Mouse (Mus musculus) midbrain, embryonic 12.5 days (tissue): ENCODE results near the gene Nxph4. TPM values are rescaled to one million over a fixed set of nuclear protein-coding genes. Genes with fewer than 3 reads are reported as not detected.

Experiments
- ATAC-seq: fragments of 200-750 bp; cut with Nextera tagmentation; 2 replicates; pipeline ENCODE4 v1.8.0; 2017; ENCODE audit warnings: low read depth, moderate TSS enrichment, moderate library complexity; ENCODE audit not compliant: low FRiP score
- H3K27ac ChIP-seq: fragments of 300-500 bp; sonication (generic); replicated peaks from 2 replicates; pipeline ENCODE4 v1.5.1; 2016; ENCODE audit warnings: mild to moderate bottlenecking
- H3K27me3 ChIP-seq: fragments of 300-500 bp; sonication (generic); 2 replicates; pipeline ENCODE4 v1.6.1; 2016; ENCODE audit warnings: mild to moderate bottlenecking
- H3K36me3 ChIP-seq: fragments of 300-500 bp; sonication (generic); 2 replicates; pipeline ENCODE4 v1.6.1; 2016
- H3K4me1 ChIP-seq: fragments of 300-500 bp; sonication (generic); 2 replicates; pipeline ENCODE4 v1.6.1; 2016
- H3K4me2 ChIP-seq: fragments of 300-500 bp; sonication (generic); replicated peaks from 2 replicates; pipeline ENCODE4 v1.6.1; 2016; ENCODE audit warnings: mild to moderate bottlenecking, moderate library complexity
- H3K4me3 ChIP-seq: fragments of 300-500 bp; sonication (generic); 2 replicates; pipeline ENCODE4 v1.5.1; 2016; ENCODE audit warnings: mild to moderate bottlenecking
- H3K9ac ChIP-seq: fragments of 300-500 bp; sonication (generic); replicated peaks from 2 replicates; pipeline ENCODE4 v1.6.1; 2016; ENCODE audit warnings: mild to moderate bottlenecking, moderate library complexity
- H3K9me3 ChIP-seq: fragments of 300-500 bp; sonication (generic); 2 replicates; pipeline ENCODE4 v1.6.1; 2016; ENCODE audit warnings: mild to moderate bottlenecking
- WGBS: fragments of 180-500 bp; shearing (Covaris S2); methylation state at CpG from one replicate; pipeline ENCODE4 v1.1.7; 2016; 5-methylcytosine and 5-hydroxymethylcytosine counted together
- polyA plus RNA-seq: library from polyadenylated mRNA; unstranded; fragments of >200 nt; fragmentation: Nextera tagmentation; extraction: Ambion mirVana; gene quantifications from 2 replicates; pipeline ENCODE4 v1.2.1, GENCODE M21; 2016

The Nxph4 gene
- polyA plus RNA-seq, 1 experiment from 2014 or later, result 55.9 TPM

DNA sequence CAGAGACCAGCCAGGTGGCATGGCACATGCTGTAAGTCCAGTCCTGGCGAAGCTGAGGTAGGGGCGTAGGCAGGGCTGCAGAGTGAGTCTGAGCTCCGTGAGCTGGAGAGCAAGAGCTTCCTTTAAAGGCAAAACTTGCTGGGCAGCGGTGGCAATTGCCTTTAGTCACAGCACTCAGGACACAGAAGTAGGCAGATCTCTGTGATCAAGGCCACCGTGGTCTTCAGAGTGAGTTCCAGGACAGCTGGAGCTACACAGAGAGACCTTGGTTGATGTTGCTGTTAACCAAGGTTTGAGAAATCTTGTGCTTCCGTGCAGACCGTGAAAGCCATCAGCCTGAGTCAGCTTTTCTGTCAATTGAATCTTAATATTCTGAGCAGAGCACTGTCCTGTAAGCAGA is 57.1 kb downstream of the Nxph4 start:
- 84% methylated on average over 7 of the region's 7 CpGs for WGBS
- Histone ChIP-seq H3K36me3 (peaks cover 53% of the 10 kb centered on the region), H3K27me3 (no peaks in the 10 kb centered on the region), H3K9ac (0 out of 2 replicates have a peak overlapping the region, but pooled peaks have one; percentile 4), H3K27ac (no peak overlapping the region), H3K4me3 (no peak overlapping the region), H3K4me1 (no peaks in the 10 kb centered on the region), H3K9me3 (no peaks in the 10 kb centered on the region), H3K4me2 (no peak overlapping the region)
- no peak for ATAC-seq

- H3K36me3 ChIP-seq, result peaks cover 55% of the 10 kb centered on the region
- H3K4me3 ChIP-seq, result no peak overlapping the region
- no peaks in the 10 kb centered on the region for H3K27me3 ChIP-seq
- ATAC-seq, result no peak
- H3K9me3 ChIP-seq, result no peaks in the 10 kb centered on the region
- no peak overlapping the region for H3K9ac ChIP-seq
- H3K4me1 ChIP-seq, result no peaks in the 10 kb centered on the region
- H3K27ac ChIP-seq, result no peak overlapping the region
- H3K4me2 ChIP-seq, result no peak overlapping the region
- WGBS, result 94% methylated on average over 3 of the region's 3 CpGs
Observed at GRCm38 (mm10) chr10:127476541-127476940, 57.8 kb downstream of the Nxph4 start.

Other genes starting within 250 kb of the Nxph4 start
- gene Mbd6, start 245.5 kb downstream of the Nxph4 start, polyA plus RNA-seq, result 20.3 and 21.7 TPM in 2 replicates
- gene Mars, start 222.8 kb downstream of the Nxph4 start, polyA plus RNA-seq, result 156 and 166 TPM in 2 replicates
- gene Arhgap9, start 212.6 kb downstream of the Nxph4 start, polyA plus RNA-seq, result 0.86 and 1.1 TPM in 2 replicates
- gene Gli1, start 192.6 kb downstream of the Nxph4 start, polyA plus RNA-seq, result 3.7 and 4.1 TPM in 2 replicates
- not detected in 2 replicates for gene Inhbe, start 180.1 kb downstream of the Nxph4 start, polyA plus RNA-seq
- not detected in 2 replicates for gene Inhbc, start 164.1 kb downstream of the Nxph4 start, polyA plus RNA-seq
- gene R3hdm2, start 154.2 kb downstream of the Nxph4 start, polyA plus RNA-seq, result 40.7 and 42.1 TPM in 2 replicates
- gene Stac3, start 32.9 kb downstream of the Nxph4 start, polyA plus RNA-seq, result 0.89 and 1.6 TPM in 2 replicates
- gene Ndufa4l2, start 19.6 kb downstream of the Nxph4 start, polyA plus RNA-seq, result 7.0 and 7.6 TPM in 2 replicates
- gene Shmt2, start 12.1 kb downstream of the Nxph4 start, polyA plus RNA-seq, result 75.1 and 77.8 TPM in 2 replicates
- 94.0 and 98.1 TPM in 2 replicates for gene Lrp1, start 86.6 kb upstream of the Nxph4 start, polyA plus RNA-seq
- 6.1 and 9.0 TPM in 2 replicates for gene Stat6, start 108.4 kb upstream of the Nxph4 start, polyA plus RNA-seq
- 10.0 and 10.3 TPM in 2 replicates for gene Nemp1, start 132.3 kb upstream of the Nxph4 start, polyA plus RNA-seq
- 3.7 and 4.5 TPM in 2 replicates for gene Nab2, start 134.0 kb upstream of the Nxph4 start, polyA plus RNA-seq
- 0.47 and 0.71 TPM in 2 replicates for gene Myo1a, start 170.6 kb upstream of the Nxph4 start, polyA plus RNA-seq
- gene Tac2, start 189.9 kb upstream of the Nxph4 start, polyA plus RNA-seq, result not detected in 2 replicates
- gene Zbtb39, start 205.0 kb upstream of the Nxph4 start, polyA plus RNA-seq, result 6.1 and 6.2 TPM in 2 replicates
- 0.41 and 0.46 TPM in 2 replicates for gene Gpr182, start 217.2 kb upstream of the Nxph4 start, polyA plus RNA-seq
- 0.06 TPM in 1 of 2 replicates, not detected in the other for gene Rdh1, start 225.2 kb upstream of the Nxph4 start, polyA plus RNA-seq
- gene Rdh16f1, start 225.2 kb upstream of the Nxph4 start, polyA plus RNA-seq, result 0.09 TPM in 1 of 2 replicates, not detected in the other
- gene Rdh9, start 241.8 kb upstream of the Nxph4 start, polyA plus RNA-seq, result 0.16 TPM in 1 of 2 replicates, not detected in the other